Mouse (Mus musculus): ENCODE results near the gene Rab40b. TPM values are rescaled to one million over a fixed set of nuclear protein-coding genes. Genes with fewer than 3 reads are reported as not detected.
"Not testable (repeated sequence)": the region's sequence is repeated elsewhere in the genome, so short reads cannot be mapped to it uniquely, and the experiment has no call there.

Rab40b gene
- total and polyA plus RNA-seq, 2 experiments from 2014 or later: 7.6 to 9.9 TPM

DNA sequence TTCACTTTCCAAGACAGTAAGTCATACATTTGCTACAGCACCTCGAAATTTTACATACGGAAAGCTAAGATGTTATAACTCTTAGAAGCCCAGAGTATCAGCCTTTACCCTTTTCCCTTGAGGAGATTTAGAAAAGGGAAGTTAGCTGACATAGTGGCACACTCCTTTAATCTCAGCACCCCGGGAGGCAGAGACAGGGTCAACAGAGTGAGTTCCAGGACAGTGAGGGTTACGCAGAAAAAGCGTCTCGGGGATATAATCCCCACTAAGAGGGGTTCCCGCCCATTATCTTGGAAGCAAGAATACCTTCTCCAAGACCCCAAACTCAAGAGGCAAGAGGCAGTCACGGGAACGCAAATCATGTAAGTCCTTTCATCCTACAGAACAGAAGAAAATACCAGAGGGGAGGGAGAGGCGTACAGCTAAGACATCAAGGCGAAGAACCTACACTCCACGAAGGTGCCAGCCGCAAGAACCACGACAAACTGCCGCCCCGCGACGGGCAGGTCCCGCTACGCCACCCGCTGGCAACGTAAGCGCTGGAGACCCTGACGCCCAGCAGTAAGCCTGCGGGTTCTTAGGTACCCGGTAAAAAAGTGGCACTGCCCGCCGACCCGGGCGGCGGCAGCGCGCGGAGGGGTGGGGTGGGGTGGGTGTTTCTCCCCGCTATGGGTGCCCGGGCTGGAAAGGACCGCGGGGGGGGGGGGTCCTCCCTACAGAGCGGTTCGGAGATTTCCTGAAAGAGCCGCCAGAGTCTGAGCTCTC is 34.5 kb downstream of the Rab40b start:
- Histone ChIP-seq H3K9ac (replicated peaks; ENCODE audit: low read length) (peak overlapping the region; percentile 90), H3K4me3 (ENCODE audit: low read length) (peak overlapping the region; percentile 74), H3K4me1 (ENCODE audit: insufficient read depth, low read length) (peaks cover 10% of the 10 kb centered on the region; the same call in 1 of the 2 replicates), H3K4me2 (ENCODE audit: low read depth, low read length) (peak overlapping the region; percentile 80), H3K9me3 (ENCODE audit: low read length) (no peaks in the 10 kb centered on the region), H3K36me3 (ENCODE audit: insufficient read depth, low read length) (no peaks in the 10 kb centered on the region), H3K27me3 (ENCODE audit: insufficient read depth, low read length) (no peaks in the 10 kb centered on the region), H3K27ac (peak overlapping the region; percentile 84)
- TF ChIP-seq CTCF (IDR thresholded peaks at IDR 0.05; ENCODE audit: low read depth): 0 out of 2 replicates have a peak, but pooled peaks have one; percentile 5
- ATAC-seq: no peak
- peak; percentile 38 for DNase-seq (ENCODE audit: low spot score)
- WGBS: 4% methylated on average over 40 of the region's 41 CpGs

DNA sequence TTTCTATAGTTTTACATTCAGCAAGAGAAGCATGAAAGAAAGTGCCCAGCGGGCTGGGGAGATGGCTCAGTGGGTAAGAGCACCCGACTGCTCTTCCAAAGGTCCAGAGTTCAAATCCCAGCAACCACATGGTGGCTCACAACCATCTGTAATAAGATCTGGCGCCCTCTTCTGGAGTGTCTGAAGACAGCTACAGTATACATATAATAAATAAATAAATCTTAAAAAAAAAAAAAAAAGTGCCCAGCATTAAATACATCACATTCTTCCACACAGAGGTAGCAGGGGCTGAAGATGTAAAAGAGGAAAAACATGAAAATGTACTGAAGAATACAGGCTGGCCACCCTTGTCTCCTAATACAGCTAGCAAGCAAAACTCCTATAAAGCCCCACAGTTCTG is 39.3 kb downstream of the Rab40b start:
- DNase-seq (ENCODE audit: low spot score); ATAC-seq; H3K4me3 ChIP-seq (ENCODE audit: low read length); H3K27me3 ChIP-seq (ENCODE audit: insufficient read depth, low read length); H3K9me3 ChIP-seq (ENCODE audit: low read length); H3K9ac ChIP-seq (replicated peaks; ENCODE audit: low read length); H3K4me2 ChIP-seq (ENCODE audit: low read depth, low read length); H3K4me1 ChIP-seq (ENCODE audit: insufficient read depth, low read length); H3K36me3 ChIP-seq (ENCODE audit: insufficient read depth, low read length); H3K27ac ChIP-seq: not testable (repeated sequence)
- WGBS: 83% methylated on average over 3 of the region's 3 CpGs
- peak; percentile 12; the same call in 1 of the 2 replicates for TF ChIP-seq CTCF (IDR thresholded peaks at IDR 0.05; ENCODE audit: low read depth)

DNA sequence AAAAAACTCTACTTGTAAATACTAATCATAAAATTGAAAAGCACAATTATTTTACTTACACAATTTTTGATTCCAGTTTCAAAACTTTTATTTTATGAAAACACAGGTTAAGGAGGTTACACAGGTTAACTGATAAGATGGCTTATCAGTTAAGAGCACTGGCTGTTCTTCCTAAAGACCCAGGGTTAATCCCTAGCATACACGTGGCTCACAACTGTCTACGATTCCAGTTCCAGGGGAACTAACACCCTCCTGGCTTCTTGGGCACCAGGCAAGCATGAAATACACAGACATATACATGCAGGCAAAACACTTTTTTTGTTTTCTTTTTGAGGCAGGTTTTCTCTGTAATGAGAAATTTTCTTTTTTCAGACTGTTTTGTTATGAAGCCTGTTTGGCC is 39.9 kb downstream of the Rab40b start:
- ATAC-seq: no peak

DNA sequence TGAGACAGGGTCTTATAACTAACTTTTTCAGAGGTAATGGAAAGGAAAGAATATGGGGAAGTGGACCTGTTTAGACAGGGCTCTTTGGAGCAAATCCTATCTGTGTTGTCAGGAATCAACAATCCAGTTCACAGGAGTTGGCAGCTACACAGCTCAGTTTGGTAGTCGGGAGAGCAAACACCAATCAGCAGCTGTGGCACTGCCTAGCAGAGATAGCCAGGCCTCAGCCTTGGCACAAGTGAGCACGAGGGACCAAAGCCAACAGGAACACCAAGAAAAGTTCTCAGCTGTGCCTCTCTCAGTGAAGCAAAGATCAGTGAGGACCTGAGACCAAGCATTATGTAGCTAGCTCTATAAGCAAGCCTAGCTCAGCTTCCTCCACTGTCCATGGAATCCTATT is 41.0 kb downstream of the Rab40b start:
- DNase-seq (ENCODE audit: low spot score): no peak
- 74% methylated on average over 2 of the region's 2 CpGs for WGBS
- no peak for TF ChIP-seq CTCF (IDR thresholded peaks at IDR 0.05; ENCODE audit: low read depth)
- Histone ChIP-seq H3K9ac (replicated peaks; ENCODE audit: low read length) (no peak overlapping the region), H3K27ac (no peak overlapping the region), H3K27me3 (ENCODE audit: insufficient read depth, low read length) (no peaks in the 10 kb centered on the region), H3K4me2 (ENCODE audit: low read depth, low read length) (no peak overlapping the region), H3K36me3 (ENCODE audit: insufficient read depth, low read length) (no peaks in the 10 kb centered on the region), H3K9me3 (ENCODE audit: low read length) (no peaks in the 10 kb centered on the region), H3K4me3 (ENCODE audit: low read length) (no peak overlapping the region), H3K4me1 (ENCODE audit: insufficient read depth, low read length) (no peaks in the 10 kb centered on the region)
- ATAC-seq: no peak

More for the DNA sequence above, 39.9 kb downstream of the Rab40b start:
- Histone ChIP-seq H3K4me3 (ENCODE audit: low read length) (no peak overlapping the region), H3K27me3 (ENCODE audit: insufficient read depth, low read length) (no peaks in the 10 kb centered on the region), H3K9ac (replicated peaks; ENCODE audit: low read length) (no peak overlapping the region), H3K4me2 (ENCODE audit: low read depth, low read length) (no peak overlapping the region), H3K27ac (no peak overlapping the region), H3K9me3 (ENCODE audit: low read length) (no peaks in the 10 kb centered on the region), H3K4me1 (ENCODE audit: insufficient read depth, low read length) (peaks cover 7% of the 10 kb centered on the region; the same call in 1 of the 2 replicates), H3K36me3 (ENCODE audit: insufficient read depth, low read length) (no peaks in the 10 kb centered on the region)
- no peak for TF ChIP-seq CTCF (IDR thresholded peaks at IDR 0.05; ENCODE audit: low read depth)
- 89% methylated on average over 2 of the region's 2 CpGs for WGBS
- no peak for DNase-seq (ENCODE audit: low spot score)

DNA sequence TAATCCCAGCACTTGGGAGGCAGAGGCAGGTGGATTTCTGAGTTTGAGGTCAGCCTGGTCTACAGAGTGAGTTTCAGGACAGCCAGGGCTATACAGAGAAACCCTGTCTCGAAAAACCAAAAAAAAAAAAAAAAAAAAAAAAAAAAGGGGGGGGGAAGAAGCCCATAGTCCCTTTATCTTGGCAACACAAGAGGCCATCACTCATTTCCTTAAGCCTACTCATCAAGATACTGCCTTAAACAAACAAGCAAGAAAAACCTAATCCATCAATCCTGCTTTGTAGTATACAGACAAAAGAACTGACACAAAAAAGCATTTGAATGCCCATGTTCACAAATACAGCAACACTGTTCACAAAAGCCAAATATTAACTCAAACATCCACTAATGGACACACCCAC is 45.6 kb downstream of the Rab40b start:
- DNase-seq (ENCODE audit: low spot score): not testable (repeated sequence)

DNA sequence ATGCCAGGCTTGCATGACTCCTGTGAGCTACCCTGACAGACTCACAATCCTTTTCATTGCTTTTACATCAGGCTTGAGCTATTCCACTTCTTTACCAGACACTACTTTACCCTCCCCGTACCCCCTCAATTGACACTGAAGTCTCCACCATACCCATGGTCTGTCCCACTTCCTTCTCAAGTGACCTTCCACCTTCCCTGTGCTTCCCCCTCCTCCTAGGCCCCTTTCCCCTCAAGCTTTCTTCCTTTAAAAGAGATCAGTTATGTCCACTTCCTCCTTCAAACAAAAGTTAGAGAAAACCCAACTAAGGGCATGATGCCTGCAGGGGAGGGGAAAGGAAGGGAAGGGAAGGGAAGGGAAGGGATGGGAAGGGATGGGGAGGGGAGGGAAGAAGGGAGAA is 47.8 kb downstream of the Rab40b start:
- no peaks in the 10 kb centered on the region for H3K27me3 ChIP-seq (ENCODE audit: insufficient read depth, low read length)
- WGBS: 90% methylated on average over 1 of the region's 1 CpGs
- no peaks in the 10 kb centered on the region for H3K4me1 ChIP-seq (ENCODE audit: insufficient read depth, low read length)
- no peaks in the 10 kb centered on the region for H3K9me3 ChIP-seq (ENCODE audit: low read length)
- H3K27ac ChIP-seq: no peak overlapping the region
- H3K36me3 ChIP-seq (ENCODE audit: insufficient read depth, low read length): peaks cover 8% of the 10 kb centered on the region; the same call in 1 of the 2 replicates
- no peak overlapping the region for H3K4me2 ChIP-seq (ENCODE audit: low read depth, low read length)
- no peak overlapping the region for H3K4me3 ChIP-seq (ENCODE audit: low read length)
- ATAC-seq: no peak
- no peak for TF ChIP-seq CTCF (IDR thresholded peaks at IDR 0.05; ENCODE audit: low read depth)
- H3K9ac ChIP-seq (replicated peaks; ENCODE audit: low read length): no peak overlapping the region
- DNase-seq (ENCODE audit: low spot score): no peak

More for the DNA sequence above, 45.6 kb downstream of the Rab40b start:
- H3K4me2 ChIP-seq (ENCODE audit: low read depth, low read length); H3K9ac ChIP-seq (replicated peaks; ENCODE audit: low read length); H3K27me3 ChIP-seq (ENCODE audit: insufficient read depth, low read length); H3K27ac ChIP-seq; H3K36me3 ChIP-seq (ENCODE audit: insufficient read depth, low read length); H3K4me1 ChIP-seq (ENCODE audit: insufficient read depth, low read length); H3K9me3 ChIP-seq (ENCODE audit: low read length); H3K4me3 ChIP-seq (ENCODE audit: low read length); ATAC-seq: not testable (repeated sequence)
- no CpG with 5 or more reads among the region's 1 CpGs for WGBS

DNA sequence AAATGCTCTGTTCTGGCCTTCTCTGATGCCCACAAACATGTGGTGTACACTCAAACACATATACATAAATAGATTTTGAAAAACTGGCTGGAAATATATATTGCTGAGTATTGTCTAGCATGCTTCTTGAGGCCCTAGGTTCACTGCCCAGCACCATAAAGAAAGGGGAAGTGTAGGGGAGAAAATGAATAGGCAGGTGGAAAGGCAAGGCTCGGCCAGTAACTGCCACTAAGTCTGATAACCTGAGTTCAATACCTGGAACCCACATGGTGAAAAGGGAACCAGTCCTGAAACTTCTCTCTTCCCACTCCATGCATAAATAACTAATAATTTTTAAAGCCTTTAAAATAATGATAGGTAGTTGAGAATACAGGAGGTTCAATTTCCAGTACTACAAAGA is 48.4 kb downstream of the Rab40b start:
- Histone ChIP-seq H3K9ac (replicated peaks; ENCODE audit: low read length) (no peak overlapping the region), H3K9me3 (ENCODE audit: low read length) (no peaks in the 10 kb centered on the region), H3K36me3 (ENCODE audit: insufficient read depth, low read length) (peaks cover 12% of the 10 kb centered on the region; the same call in 1 of the 2 replicates), H3K4me3 (ENCODE audit: low read length) (no peak overlapping the region), H3K4me1 (ENCODE audit: insufficient read depth, low read length) (no peaks in the 10 kb centered on the region), H3K27me3 (ENCODE audit: insufficient read depth, low read length) (no peaks in the 10 kb centered on the region), H3K4me2 (ENCODE audit: low read depth, low read length) (no peak overlapping the region), H3K27ac (no peak overlapping the region)
- DNase-seq (ENCODE audit: low spot score) (no peak), ATAC-seq (no peak)
- WGBS: 100% methylated on average over 1 of the region's 1 CpGs
- TF ChIP-seq CTCF (IDR thresholded peaks at IDR 0.05; ENCODE audit: low read depth): no peak

All from hindbrain, postnatal 0 days (tissue).